Mouse (Mus musculus): ENCODE results near the gene Gm21970. TPM values are rescaled to one million over a fixed set of nuclear protein-coding genes. Genes with fewer than 3 reads are reported as not detected.

The Gm21970 gene
- total and polyA plus RNA-seq, 3 experiments, result 0.69 TPM; not detected in 2

DNA sequence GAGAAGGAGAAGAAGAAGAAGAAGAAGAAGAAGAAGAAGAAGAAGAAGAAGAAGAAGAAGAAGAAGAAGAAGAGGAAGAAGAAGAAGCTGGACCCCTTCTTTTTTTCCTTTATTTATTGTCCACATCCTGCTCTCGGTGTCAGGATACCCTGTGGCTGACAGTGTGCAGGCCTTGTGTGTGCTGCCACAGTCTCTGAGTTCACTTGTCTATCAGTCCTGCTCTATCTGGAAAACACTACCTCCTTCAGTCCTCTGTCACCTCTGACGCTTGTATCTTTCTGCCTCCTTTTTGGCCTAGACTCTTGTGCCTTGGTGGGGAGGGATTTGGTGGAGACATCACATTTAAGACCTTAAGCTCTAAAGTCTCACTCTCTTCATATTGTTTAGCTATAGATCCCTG lies 71.9 kb downstream of the Gm21970 start:
- DNase-seq, result no peak

DNA sequence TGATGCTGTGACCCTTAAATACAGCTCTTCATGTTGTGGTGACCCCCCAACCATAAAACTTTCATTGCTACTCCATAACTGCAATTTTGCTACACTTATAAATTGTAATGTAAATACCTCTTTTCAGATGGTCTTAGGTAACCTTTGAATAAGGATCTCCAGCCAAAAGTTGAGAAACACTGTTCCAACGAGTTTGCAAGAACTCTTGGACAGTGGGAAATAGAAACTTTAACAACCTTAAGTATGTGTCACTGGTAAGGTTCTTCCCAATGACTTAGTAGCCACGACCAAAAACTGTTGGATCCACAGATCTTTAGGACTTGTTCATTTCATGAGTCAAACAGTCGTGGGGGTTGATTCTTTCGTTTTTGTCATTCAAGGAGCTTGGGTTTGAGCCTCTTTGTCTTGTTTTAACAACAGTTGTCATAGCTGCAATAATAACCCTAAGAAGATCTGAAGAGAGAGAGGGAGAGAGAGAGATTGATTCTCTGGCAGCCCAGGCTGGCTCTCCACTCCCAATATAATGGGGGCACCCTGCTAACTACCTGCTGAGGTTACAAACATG lies 72.4 kb downstream of the Gm21970 start:
- no peak for DNase-seq

DNA sequence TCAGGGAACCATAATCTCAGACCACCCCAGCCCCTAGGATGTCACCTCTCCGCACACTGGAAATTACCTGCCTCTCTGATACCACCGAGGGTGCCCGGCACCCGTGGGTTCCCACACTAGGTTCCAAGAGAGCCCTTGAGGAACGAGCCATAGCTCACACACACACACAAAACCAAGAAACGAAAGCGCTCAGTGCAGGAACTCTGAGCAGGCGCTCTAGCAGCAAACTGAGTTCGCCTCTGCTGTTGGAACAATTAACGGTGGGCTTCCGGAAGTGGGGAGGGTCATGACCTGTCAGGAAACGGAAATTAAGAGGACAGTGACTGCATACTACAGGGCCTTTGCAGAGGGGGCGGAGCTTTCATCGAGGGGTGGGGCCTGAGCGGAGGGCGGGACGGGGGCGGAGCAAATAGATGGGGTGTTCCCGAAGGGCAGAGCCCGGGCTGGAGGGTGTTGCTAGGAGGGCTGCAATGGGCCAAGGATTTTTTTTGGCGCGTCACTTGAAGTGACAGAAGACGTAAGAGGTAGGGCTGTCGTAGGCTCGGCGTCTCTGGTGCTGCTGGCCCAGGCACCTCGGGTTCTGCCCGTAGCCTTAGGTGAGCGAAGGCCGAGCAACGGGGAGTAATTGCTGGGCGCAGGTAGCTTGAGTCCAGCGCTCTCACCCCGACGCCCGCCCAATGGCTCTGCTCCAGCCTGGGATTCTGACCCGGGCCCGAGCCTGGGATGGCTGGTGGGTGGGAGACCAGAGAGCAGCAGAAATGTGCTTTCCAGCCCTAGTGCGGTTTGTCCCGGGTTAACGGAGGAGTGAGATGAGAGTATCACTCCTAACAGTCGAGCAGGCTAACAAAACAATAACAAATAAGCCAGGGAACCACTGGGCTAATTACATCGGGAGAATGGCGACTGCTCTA lies 73.3 kb downstream of the Gm21970 start:
- DNase-seq, result peak; percentile 94

DNA sequence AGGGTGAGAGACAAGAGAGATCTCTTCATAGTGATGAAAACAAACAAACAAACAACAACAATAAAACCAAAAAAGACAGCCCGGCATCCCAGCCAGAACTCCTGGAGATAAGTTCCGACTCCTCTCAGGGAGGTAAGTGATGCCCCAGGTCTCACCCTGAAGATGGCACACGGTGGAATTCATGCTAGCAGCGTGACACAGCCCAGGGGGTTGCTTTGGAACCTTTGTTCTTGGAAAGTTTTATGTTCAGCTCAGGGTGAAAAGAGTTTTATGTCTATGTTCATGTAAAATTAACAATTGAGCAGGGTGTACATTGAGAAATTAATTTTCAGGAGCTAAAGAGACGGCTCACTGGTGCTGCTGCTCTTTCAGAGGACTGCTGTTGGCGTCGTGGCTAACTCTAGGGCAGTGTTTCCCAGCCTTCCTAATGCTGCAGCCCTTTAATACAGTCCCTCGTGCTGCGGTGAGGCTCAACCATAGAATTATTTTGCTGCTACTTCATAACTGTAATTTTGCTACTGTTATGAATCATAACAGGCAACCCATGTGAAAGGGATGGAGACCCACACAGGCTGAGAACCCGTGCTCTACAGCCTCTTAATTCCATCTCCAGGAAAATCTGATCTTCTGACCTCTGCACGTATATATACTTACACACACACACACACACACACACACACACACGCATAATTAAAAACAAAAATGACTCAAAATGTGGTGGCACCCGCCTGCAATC lies 74.2 kb downstream of the Gm21970 start:
- no peak for DNase-seq

DNA sequence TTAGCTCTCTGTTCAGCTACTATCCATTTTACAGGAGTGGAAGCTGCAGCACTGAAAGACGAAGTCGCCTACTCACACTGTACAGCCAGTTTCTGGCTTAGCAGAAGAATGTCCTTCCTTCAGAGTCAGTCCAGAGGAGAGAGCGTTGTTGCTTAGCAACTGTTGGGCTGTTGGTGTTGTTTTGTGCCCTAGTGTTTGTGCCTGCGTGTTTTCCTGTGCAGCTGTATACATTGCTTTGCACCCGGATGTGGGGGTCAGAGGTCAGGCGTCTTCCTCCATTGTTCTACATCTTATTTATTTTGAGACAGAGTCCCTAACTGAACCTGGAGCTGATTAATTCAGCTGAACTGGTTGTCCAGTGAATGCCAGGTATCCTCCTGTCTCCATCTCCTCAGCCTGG lies 75.0 kb downstream of the Gm21970 start:
- no peak for DNase-seq

Other genes with a start within 250 kb of the Gm21970 start
- gene Olig2, start 166.3 kb upstream of the Gm21970 start, total RNA-seq (2021), result not detected
- not detected in 2 replicates for gene Olig2, start 166.3 kb upstream of the Gm21970 start, polyA plus RNA-seq (2012; rRNA removed)
- under 1 TPM; 0.37 to 0.86 TPM for gene Olig1, start 121.9 kb upstream of the Gm21970 start, total RNA-seq (2021)
- gene Olig1, start 121.9 kb upstream of the Gm21970 start, polyA plus RNA-seq (2012; rRNA removed), result 0.49 and 2.2 TPM in 2 replicates
- 100 to 1,000 TPM; 112 to 134 TPM for gene Ifnar2, start 18.9 kb upstream of the Gm21970 start, total RNA-seq (2021)
- gene Ifnar2, start 18.9 kb upstream of the Gm21970 start, polyA plus RNA-seq (2012; rRNA removed), result 225 and 282 TPM in 2 replicates
- 100 to 1,000 TPM; 255 to 258 TPM for gene Il10rb, start 14.4 kb downstream of the Gm21970 start, total RNA-seq (2021)
- gene Il10rb, start 14.4 kb downstream of the Gm21970 start, polyA plus RNA-seq (2012; rRNA removed), result 97.1 and 107 TPM in 2 replicates
- 10 to 100 TPM; 66.1 to 71.3 TPM for gene Ifnar1, start 93.5 kb downstream of the Gm21970 start, total RNA-seq (2021)
- 10.9 and 11.3 TPM in 2 replicates for gene Ifnar1, start 93.5 kb downstream of the Gm21970 start, polyA plus RNA-seq (2012; rRNA removed)
- 10 to 100 TPM; 19.9 to 34.0 TPM for gene Ifngr2, start 155.4 kb downstream of the Gm21970 start, total RNA-seq (2021)
- gene Ifngr2, start 155.4 kb downstream of the Gm21970 start, polyA plus RNA-seq (2012; rRNA removed), result 25.1 and 39.2 TPM in 2 replicates
- 10 to 100 TPM; 60.0 to 62.2 TPM for gene Tmem50b, start 206.1 kb downstream of the Gm21970 start, total RNA-seq (2021)
- gene Tmem50b, start 206.1 kb downstream of the Gm21970 start, polyA plus RNA-seq (2012; rRNA removed), result 27.4 and 34.4 TPM in 2 replicates
- 10 to 100 TPM; 10.3 to 16.6 TPM for gene Dnajc28, start 227.3 kb downstream of the Gm21970 start, total RNA-seq (2021)
- 0.64 and 0.70 TPM in 2 replicates for gene Dnajc28, start 227.3 kb downstream of the Gm21970 start, polyA plus RNA-seq (2012; rRNA removed)

All from adrenal gland, adult 2 months (tissue).